Mouse (Mus musculus) embryonic facial prominence, embryonic 10.5 days (tissue): ENCODE results near the gene Akr1c20. TPM values are rescaled to one million over a fixed set of nuclear protein-coding genes. Genes with fewer than 3 reads are reported as not detected.

ENCODE experiments used
- DNase-seq: peaks from one replicate; pipeline ENCODE4 v3.0.0-alpha.2; 2017; ENCODE audit warnings: low spot score
- H3K27ac ChIP-seq: fragments of 300-500 bp; sonication (generic); replicated peaks from 2 replicates; pipeline ENCODE4 v1.5.1; 2016; ENCODE audit warnings: mild to moderate bottlenecking
- H3K27me3 ChIP-seq: fragments of 300-500 bp; sonication (generic); replicated peaks from 2 replicates; pipeline ENCODE4 v1.6.1; 2016; ENCODE audit warnings: low read depth, mild to moderate bottlenecking; ENCODE audit not compliant: poor library complexity, severe bottlenecking
- H3K36me3 ChIP-seq: fragments of 300-500 bp; sonication (generic); replicated peaks from 2 replicates; pipeline ENCODE4 v1.6.1; 2016; ENCODE audit warnings: mild to moderate bottlenecking, moderate library complexity
- H3K4me1 ChIP-seq: fragments of 300-500 bp; sonication (generic); 2 replicates; pipeline ENCODE4 v1.6.1; 2016
- H3K4me3 ChIP-seq: fragments of 300-500 bp; sonication (generic); 2 replicates; pipeline ENCODE4 v1.5.1; 2016; ENCODE audit warnings: mild to moderate bottlenecking, moderate library complexity
- H3K9me3 ChIP-seq: fragments of 300-500 bp; sonication (generic); 2 replicates; pipeline ENCODE4 v1.6.1; 2016; ENCODE audit warnings: mild to moderate bottlenecking
- WGBS: fragments of 180-500 bp; shearing (Covaris S2); methylation state at CpG from one replicate; pipeline ENCODE4 v1.1.7; 2016; 5-methylcytosine and 5-hydroxymethylcytosine counted together
- polyA plus RNA-seq: library from polyadenylated mRNA; unstranded; fragments of >200 nt; fragmentation: Nextera tagmentation; extraction: Ambion mirVana; gene quantifications from 2 replicates; pipeline ENCODE4 v1.2.1, GENCODE M21; 2016

The Akr1c20 gene
- not detected in 2 replicates for polyA plus RNA-seq

GRCm38 (mm10) chr13:4523201-4523838 is at the start of gene Akr1c20:
Gene Akr1c20, minus strand, starts transcription at chr13:4523345.
- no peaks in the 10 kb centered on the region for H3K9me3 ChIP-seq
- H3K27ac ChIP-seq, result no peak within 1 kb of the TSS
- DNase-seq, result no peak
- H3K27me3 ChIP-seq, result no peaks in the 10 kb centered on the region
- no peaks in the 10 kb centered on the region for H3K36me3 ChIP-seq
- WGBS, result 89% methylated on average over 2 of the region's 2 CpGs
- H3K4me3 ChIP-seq, result no peak within 1 kb of the TSS
- no peaks in the 10 kb centered on the region for H3K4me1 ChIP-seq

GRCm38 (mm10) chr13:4565996-4566395 is 42.9 kb upstream of the Akr1c20 start:
- H3K4me3 ChIP-seq, result no peak overlapping the region
- DNase-seq, result no peak

GRCm38 (mm10) chr13:4560500-4560899 is 37.4 kb upstream of the Akr1c20 start:
- Histone ChIP-seq H3K27me3 (no peaks in the 10 kb centered on the region), H3K4me3 (no peak overlapping the region), H3K27ac (no peak overlapping the region), H3K4me1 (no peaks in the 10 kb centered on the region), H3K9me3 (no peaks in the 10 kb centered on the region), H3K36me3 (no peaks in the 10 kb centered on the region)
- DNase-seq, result no peak

More at GRCm38 (mm10) chr13:4565996-4566395, 42.9 kb upstream of the Akr1c20 start:
- no peaks in the 10 kb centered on the region for H3K9me3 ChIP-seq
- H3K36me3 ChIP-seq, result no peaks in the 10 kb centered on the region
- no peaks in the 10 kb centered on the region for H3K4me1 ChIP-seq
- WGBS, result 80% methylated on average over 2 of the region's 2 CpGs
- H3K27me3 ChIP-seq, result no peaks in the 10 kb centered on the region
- H3K27ac ChIP-seq, result no peak overlapping the region

DNA sequence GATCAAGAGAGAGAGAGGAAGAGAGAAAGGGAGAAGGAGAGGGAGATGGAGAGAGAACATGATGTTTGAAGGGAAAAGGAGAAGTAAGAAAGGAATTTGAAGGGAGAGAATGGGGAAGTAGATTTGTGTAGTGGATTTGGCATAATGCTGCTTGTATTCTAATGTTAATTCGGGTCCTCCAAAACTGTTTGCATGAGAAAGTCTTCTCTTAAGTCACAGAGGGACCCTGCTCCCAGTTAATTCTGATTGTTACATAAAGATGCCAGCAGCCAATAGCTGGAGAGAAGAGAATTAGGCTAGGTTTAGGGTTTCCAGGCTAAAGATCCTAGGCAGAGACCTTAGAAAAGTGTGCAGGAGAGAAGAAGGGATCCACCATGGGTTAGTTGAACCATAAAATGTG is 36.0 kb upstream of the Akr1c20 start:
- no peaks in the 10 kb centered on the region for H3K36me3 ChIP-seq
- H3K9me3 ChIP-seq, result no peaks in the 10 kb centered on the region
- 70% methylated on average over 1 of the region's 1 CpGs for WGBS
- H3K27ac ChIP-seq, result no peak overlapping the region
- DNase-seq, result no peak
- no peak overlapping the region for H3K4me3 ChIP-seq
- H3K27me3 ChIP-seq, result no peaks in the 10 kb centered on the region
- H3K4me1 ChIP-seq, result no peaks in the 10 kb centered on the region

DNA sequence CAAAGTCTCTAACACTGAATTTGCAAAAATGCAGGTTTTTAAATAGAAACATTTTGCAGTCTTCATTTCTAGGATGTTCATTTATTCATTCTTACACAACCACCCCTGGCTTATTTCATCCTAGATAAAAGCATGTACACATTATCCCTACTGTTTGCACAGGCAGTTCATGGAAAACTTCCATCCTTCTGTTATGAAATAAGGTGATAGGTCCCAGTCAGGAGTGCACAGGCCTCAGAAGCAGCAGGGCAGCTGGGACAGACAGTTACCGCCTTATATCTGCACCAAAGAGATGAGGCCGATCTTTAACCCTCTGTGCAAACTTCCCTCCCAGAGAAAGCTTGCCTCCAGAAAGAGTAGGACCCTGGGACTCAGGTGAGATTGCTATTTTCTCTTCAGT is 8.3 kb downstream of the Akr1c20 start:
- Histone ChIP-seq H3K36me3 (no peaks in the 10 kb centered on the region), H3K9me3 (no peaks in the 10 kb centered on the region), H3K4me1 (no peaks in the 10 kb centered on the region), H3K27ac (no peak overlapping the region), H3K27me3 (no peaks in the 10 kb centered on the region), H3K4me3 (no peak overlapping the region)
- no peak for DNase-seq
- WGBS, result 93% methylated on average over 2 of the region's 2 CpGs

GRCm38 (mm10) chr13:4467896-4468295 is 55.2 kb downstream of the Akr1c20 start:
- no peaks in the 10 kb centered on the region for H3K36me3 ChIP-seq
- H3K9me3 ChIP-seq, result no peaks in the 10 kb centered on the region
- H3K4me1 ChIP-seq, result no peaks in the 10 kb centered on the region
- 81% methylated on average over 1 of the region's 1 CpGs for WGBS
- H3K4me3 ChIP-seq, result no peak overlapping the region
- H3K27ac ChIP-seq, result no peak overlapping the region
- DNase-seq, result no peak
- no peaks in the 10 kb centered on the region for H3K27me3 ChIP-seq

DNA sequence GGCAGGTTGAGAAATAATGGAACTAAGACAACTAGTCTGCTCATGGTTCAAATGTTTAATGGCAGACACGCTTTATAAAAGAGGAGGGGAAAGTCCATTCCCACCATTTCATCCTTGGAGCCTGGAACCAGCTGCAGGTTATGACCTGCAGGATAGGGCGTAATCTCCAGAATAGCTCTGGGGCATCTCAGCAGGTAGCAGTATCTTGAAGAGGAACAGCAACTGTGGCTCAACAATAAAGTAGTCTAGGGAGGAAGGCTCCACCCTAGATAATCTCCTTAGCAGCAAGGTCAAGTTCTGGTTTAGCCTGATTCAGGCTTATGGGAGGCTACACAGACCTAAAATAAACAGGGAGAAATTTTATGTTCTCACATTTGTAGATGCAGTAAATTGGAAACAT is 57.5 kb downstream of the Akr1c20 start:
- no peak overlapping the region for H3K4me3 ChIP-seq
- DNase-seq, result no peak
- no peak overlapping the region for H3K27ac ChIP-seq
- H3K36me3 ChIP-seq, result no peaks in the 10 kb centered on the region
- 88% methylated on average over 2 of the region's 2 CpGs for WGBS
- H3K4me1 ChIP-seq, result no peaks in the 10 kb centered on the region
- H3K9me3 ChIP-seq, result no peaks in the 10 kb centered on the region
- no peaks in the 10 kb centered on the region for H3K27me3 ChIP-seq

Other genes starting within 250 kb of the Akr1c20 start
- gene Akr1c12, start 243.9 kb downstream of the Akr1c20 start, polyA plus RNA-seq, result 0.15 TPM in 1 of 2 replicates, not detected in the other
- not detected in 2 replicates for gene Akr1c6, start 89.0 kb downstream of the Akr1c20 start, polyA plus RNA-seq
- gene Akr1c21, start 50.7 kb upstream of the Akr1c20 start, polyA plus RNA-seq, result not detected in 2 replicates
- gene Akr1e1, start 85.8 kb upstream of the Akr1c20 start, polyA plus RNA-seq, result 49.9 and 51.8 TPM in 2 replicates